Mouse (Mus musculus) CH12.LX (cell line): ENCODE measurements around the gene Txnrd1. TPM values are rescaled to one million over a fixed set of nuclear protein-coding genes. Genes with fewer than 3 reads are reported as not detected.

Experiments
- DNase-seq: peaks from one replicate; pipeline ENCODE4 v3.0.0-alpha.2; 2013; ENCODE audit errors: extremely low read depth
- H3K27ac ChIP-seq: 2 replicates; pipeline ENCODE4 v1.5.1; 2012; ENCODE audit warnings: low read depth, mild to moderate bottlenecking, control low read depth, moderate library complexity; ENCODE audit not compliant: insufficient read depth
- H3K27me3 ChIP-seq: replicated peaks from 2 replicates; pipeline ENCODE3; 2012; ENCODE audit warnings: inconsistent platforms
- H3K36me3 ChIP-seq, 2 experiments: replicated peaks in 1 of 2; 2 replicates each; pipeline versions ENCODE3 to v1.6.1; 2012; ENCODE audit warnings: inconsistent platforms in 1 of 2, low read length in 1 of 2, mild to moderate bottlenecking in 1 of 2, mixed read lengths in 1 of 2, moderate library complexity in 1 of 2; ENCODE audit not compliant: control insufficient read depth in 1 of 2, insufficient read depth in 1 of 2
- H3K4me1 ChIP-seq, 2 experiments: 2 replicates each; pipeline ENCODE4 v1.6.1; 2012; ENCODE audit warnings: inconsistent platforms in 1 of 2, moderate library complexity in 1 of 2; ENCODE audit not compliant: insufficient read depth in 2 of 2, control insufficient read depth in 1 of 2
- H3K4me2 ChIP-seq: 2 replicates; pipeline ENCODE4 v1.6.1; 2012; ENCODE audit warnings: low read depth, mild to moderate bottlenecking, control low read depth; ENCODE audit not compliant: poor library complexity, insufficient read depth, severe bottlenecking
- H3K4me3 ChIP-seq, 3 experiments: fragments of 150-350 bp in 1 of 3; sonication (generic) in 1 of 3; replicated peaks in 1 of 3; 2 replicates each; pipeline versions ENCODE3 to v1.5.1; 2011 to 2012; ENCODE audit warnings: low read depth in 2 of 3, low read length in 2 of 3, mild to moderate bottlenecking in 2 of 3, moderate library complexity in 2 of 3, control low read depth in 1 of 3, improper control_type of control experiment in 1 of 3, inconsistent platforms in 1 of 3, mixed read lengths in 1 of 3; ENCODE audit not compliant: poor library complexity in 1 of 3
- H3K79me2 ChIP-seq: replicated peaks from 2 replicates; pipeline ENCODE4 v1.6.1; 2012; ENCODE audit warnings: mild to moderate bottlenecking, moderate library complexity; ENCODE audit not compliant: control insufficient read depth, poor library complexity, insufficient read depth, severe bottlenecking; ENCODE audit errors: extremely low read depth
- H3K9ac ChIP-seq: 2 replicates; pipeline ENCODE4 v1.6.1; 2012; ENCODE audit warnings: low read depth, mild to moderate bottlenecking, control low read depth, moderate library complexity; ENCODE audit not compliant: insufficient read depth
- H3K9me3 ChIP-seq: replicated peaks from 2 replicates; pipeline ENCODE3; 2012; ENCODE audit warnings: low read length, inconsistent platforms, mixed read lengths
- CTCF ChIP-seq, 2 experiments: IDR thresholded peaks in 1 of 2; conservative IDR thresholded peaks in 1 of 2; 2 replicates each; pipeline ENCODE4 v1.5.1; 2011 to 2012; ENCODE audit warnings: low read depth in 2 of 2, low read length in 2 of 2, improper control_type of control experiment in 1 of 2, inconsistent platforms in 1 of 2, mild to moderate bottlenecking in 1 of 2, moderate library complexity in 1 of 2
- ELF1 ChIP-seq: IDR thresholded peaks from 2 replicates; pipeline ENCODE4 v1.6.1; 2014; ENCODE audit warnings: low read depth, mild to moderate bottlenecking, inconsistent platforms, low read length, improper control_type of control experiment
- GABPA ChIP-seq: IDR thresholded peaks from 2 replicates; pipeline ENCODE4 v1.6.1; 2012; ENCODE audit warnings: low read depth, low read length, improper control_type of control experiment, inconsistent platforms; ENCODE audit not compliant: insufficient replicate concordance
- IRF4 ChIP-seq: IDR thresholded peaks from 2 replicates; pipeline ENCODE4 v1.6.1; 2014; ENCODE audit warnings: low read depth, mild to moderate bottlenecking, inconsistent platforms, low read length, improper control_type of control experiment
- JUN ChIP-seq: IDR thresholded peaks from 2 replicates; pipeline ENCODE4 v1.6.1; 2011; ENCODE audit warnings: low read depth, mild to moderate bottlenecking, low read length, improper control_type of control experiment, moderate library complexity; ENCODE audit not compliant: insufficient read depth
- KAT2A ChIP-seq: IDR thresholded peaks from 2 replicates; pipeline ENCODE4 v1.6.1; 2012; ENCODE audit warnings: low read length, improper control_type of control experiment, inconsistent platforms; ENCODE audit not compliant: insufficient replicate concordance
- MAZ ChIP-seq: IDR thresholded peaks from 2 replicates; pipeline ENCODE4 v1.6.1; 2012; ENCODE audit warnings: low read depth, mild to moderate bottlenecking, inconsistent platforms, low read length, improper control_type of control experiment, moderate library complexity
- MEF2A ChIP-seq: IDR thresholded peaks from 2 replicates; pipeline ENCODE4 v1.6.1; 2014; ENCODE audit warnings: low read depth, mild to moderate bottlenecking, inconsistent platforms, low read length, improper control_type of control experiment, borderline replicate concordance
- MXI1 ChIP-seq: IDR thresholded peaks from 2 replicates; pipeline ENCODE4 v1.6.1; 2011; ENCODE audit warnings: mild to moderate bottlenecking, low read depth, low read length, improper control_type of control experiment
- NRF1 ChIP-seq: IDR thresholded peaks from 2 replicates; pipeline ENCODE4 v1.6.1; 2014; ENCODE audit warnings: low read depth, mild to moderate bottlenecking, inconsistent platforms, low read length, improper control_type of control experiment, moderate library complexity
- PAX5 ChIP-seq: IDR thresholded peaks from 2 replicates; pipeline ENCODE4 v1.6.1; 2012; ENCODE audit warnings: low read length, inconsistent platforms, mixed read lengths
- POLR2A ChIP-seq: IDR thresholded peaks from 2 replicates; pipeline ENCODE4 v1.6.1; 2011; ENCODE audit warnings: low read depth, mild to moderate bottlenecking, improper control_type of control experiment, low read length
- POLR2AphosphoS2 ChIP-seq: IDR thresholded peaks from 2 replicates; pipeline ENCODE4 v1.6.1; 2011; ENCODE audit warnings: low read depth, low read length, improper control_type of control experiment
- RAD21 ChIP-seq: IDR thresholded peaks from 2 replicates; pipeline ENCODE4 v1.6.1; 2011; ENCODE audit warnings: low read depth, mild to moderate bottlenecking, low read length, improper control_type of control experiment, moderate library complexity
- SMC3 ChIP-seq: IDR thresholded peaks from 2 replicates; pipeline ENCODE4 v1.6.1; 2011; ENCODE audit warnings: low read depth, low read length, improper control_type of control experiment
- TBP ChIP-seq: conservative IDR thresholded peaks from 2 replicates; pipeline ENCODE4 v1.6.1; 2011; ENCODE audit warnings: low read depth, low read length, improper control_type of control experiment
- TCF12 ChIP-seq: IDR thresholded peaks from 2 replicates; pipeline ENCODE4 v1.6.1; 2014; ENCODE audit warnings: low read depth, mild to moderate bottlenecking, inconsistent platforms, low read length, improper control_type of control experiment
- USF1 ChIP-seq: IDR thresholded peaks from 2 replicates; pipeline ENCODE4 v1.6.1; 2014; ENCODE audit warnings: low read depth, mild to moderate bottlenecking, inconsistent platforms, low read length, improper control_type of control experiment
- USF2 ChIP-seq: conservative IDR thresholded peaks from 2 replicates; pipeline ENCODE4 v1.6.1; 2011; ENCODE audit warnings: low read depth, low read length, improper control_type of control experiment
- ZMIZ1 ChIP-seq: IDR thresholded peaks from 2 replicates; pipeline ENCODE4 v1.6.1; 2012; ENCODE audit warnings: low read depth, mild to moderate bottlenecking, inconsistent platforms, low read length, improper control_type of control experiment
- ZNF384 ChIP-seq: IDR thresholded peaks from 2 replicates; pipeline ENCODE4 v1.6.1; 2012; ENCODE audit warnings: low read depth, low read length, improper control_type of control experiment, inconsistent platforms
- dilution Hi-C: fragments of 300-500 bp; cut with MboI; formaldehyde crosslinking; loops from 2 replicates; pipeline ENCODE4 v1.14.3; 2020; ENCODE audit warnings: low sequenced_read_pairs; ENCODE audit not compliant: extremely low pct_unique_long_range_greater_than_20kb, extremely low pct_ligation_motif_present
- in situ Hi-C: fragments of 300-500 bp; cut with MboI; formaldehyde crosslinking; loops from 3 replicates; pipeline ENCODE4 v1.14.3; 2019; ENCODE audit warnings: low sequenced_read_pairs, low pct_ligation_motif_present, low pct_unique_long_range_greater_than_20kb, mixed read lengths
- polyA plus RNA-seq: library from polyadenylated mRNA; unstranded; fragments of >175 nt; gene quantifications from 2 replicates; pipeline ENCODE4 v1.2.1, GENCODE M21; 2012; ENCODE audit warnings: low read depth; ENCODE audit not compliant: insufficient read length
- total RNA-seq, 2 experiments: library from RNA; depleted of rRNA; stranded (reverse); fragments of 300-350 nt in 1 of 2; fragments of >200 nt in 1 of 2; gene quantifications; 2 replicates each; pipeline ENCODE4 v1.2.3; 2012 to 2014

Gene Txnrd1
- total and polyA plus RNA-seq, 3 experiments: 92.1 to 254 (median 133) TPM

DNA sequence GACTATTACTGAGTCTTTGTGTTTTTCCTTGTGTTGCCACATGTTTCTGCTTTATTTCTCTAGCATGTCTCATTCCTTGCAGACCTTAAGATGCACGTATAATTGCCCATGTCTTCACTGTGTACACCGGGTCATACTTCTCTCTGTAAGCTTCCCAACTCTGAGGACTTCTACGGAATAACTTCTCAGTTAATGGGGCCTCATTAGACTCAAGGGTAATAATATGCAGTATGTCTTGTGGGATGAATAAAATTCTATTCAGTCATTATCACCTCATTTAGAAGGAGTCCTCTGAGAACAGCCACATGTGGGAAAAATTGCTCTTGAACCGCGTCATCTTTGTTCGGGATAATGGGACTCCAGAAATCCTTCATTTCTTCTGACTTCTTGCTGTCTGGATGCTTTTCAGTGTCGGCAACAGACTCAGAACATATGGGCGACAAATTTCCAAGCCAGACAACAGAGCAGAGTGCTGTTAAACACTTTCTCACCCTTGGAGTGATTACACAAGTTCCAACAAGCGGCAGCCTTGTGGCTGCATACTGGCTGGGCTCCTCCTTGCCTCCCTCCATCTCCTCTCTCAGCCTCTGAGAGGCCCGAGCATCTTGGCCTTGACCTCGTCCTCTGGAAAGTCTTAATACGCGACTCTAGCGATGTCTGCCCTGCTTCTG lies 10.5 kb upstream of the Txnrd1 start:
- no peak overlapping the region for H3K4me3 ChIP-seq
- TF ChIP-seq GABPA (no peak), USF1 (no peak), POLR2A (no peak), ZNF384 (no peak), PAX5 (no peak), IRF4 (no peak), TCF12 (no peak), CTCF (conservative IDR thresholded peaks at IDR 0.05 in 1 of 2, IDR thresholded peaks at IDR 0.05 in 1 of 2; ENCODE audit: low read depth in 2 of 2, low read length in 2 of 2) (no peak), MEF2A (no peak)
- H3K36me3 ChIP-seq: no peaks in the 10 kb centered on the region
- no peaks in the 10 kb centered on the region for H3K9me3 ChIP-seq
- DNase-seq: no peak
- in situ Hi-C loops (no loop called here), dilution Hi-C loops (no loop called here)
- H3K9ac ChIP-seq: no peak overlapping the region
- no peaks in the 10 kb centered on the region for H3K27me3 ChIP-seq
- peaks cover 0 to 15% of the 10 kb centered on the region in 2 experiments; a peak in 3 of 4 replicates for H3K4me1 ChIP-seq
- no peak overlapping the region for H3K4me2 ChIP-seq
- no peak overlapping the region for H3K27ac ChIP-seq
- no peaks in the 10 kb centered on the region for H3K79me2 ChIP-seq

DNA sequence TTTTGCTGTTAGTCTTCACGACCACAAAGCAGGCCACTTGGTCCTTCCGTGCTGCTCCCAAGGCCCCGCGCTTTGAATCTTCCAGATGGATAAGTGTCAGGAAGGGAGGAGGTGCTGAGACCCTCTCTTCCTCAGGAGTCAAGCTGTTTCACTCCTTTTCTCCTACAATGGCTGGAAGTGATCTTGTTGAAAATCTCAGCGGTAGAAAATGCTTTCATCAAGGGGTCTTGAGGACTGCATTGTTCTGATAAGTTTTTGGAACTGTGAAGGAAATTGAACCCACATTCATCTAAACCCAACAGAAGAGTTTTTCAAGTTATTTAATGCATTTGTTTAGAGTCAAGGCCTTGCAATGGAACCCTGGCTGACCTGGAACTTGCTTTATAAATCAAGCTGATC lies 10.0 kb upstream of the Txnrd1 start:
- H3K9me3 ChIP-seq: no peaks in the 10 kb centered on the region
- H3K9ac ChIP-seq: no peak overlapping the region
- TF ChIP-seq USF2 (no peak), POLR2AphosphoS2 (no peak), MEF2A (no peak), ZMIZ1 (no peak), JUN (no peak), MAZ (no peak), TBP (no peak), USF1 (no peak), NRF1 (no peak), RAD21 (no peak), KAT2A (no peak), MXI1 (no peak), SMC3 (no peak), ELF1 (no peak)
- DNase-seq: no peak
- no peak overlapping the region for H3K4me2 ChIP-seq
- no peak overlapping the region for H3K4me3 ChIP-seq
- no peaks in the 10 kb centered on the region for H3K27me3 ChIP-seq
- peaks cover 0 to 15% of the 10 kb centered on the region in 2 experiments; a peak in 3 of 4 replicates for H3K4me1 ChIP-seq
- no peaks in the 10 kb centered on the region for H3K36me3 ChIP-seq
- H3K79me2 ChIP-seq: no peaks in the 10 kb centered on the region
- in situ Hi-C loops: no loop called here
- dilution Hi-C loops: no loop called here
- no peak overlapping the region for H3K27ac ChIP-seq
